Mouse (Mus musculus): Measurements from ENCODE around the gene Aggf1. TPM values are rescaled to one million over a fixed set of nuclear protein-coding genes. Genes with fewer than 3 reads are reported as not detected.

Aggf1 gene
- 20.4 and 23.2 TPM in 2 replicates for polyA plus RNA-seq (2015; fragmentation: Nextera tagmentation; extraction: Ambion mirVana)

- peak within 1 kb of the TSS; percentile 97 for H3K9ac ChIP-seq
- peak within 1 kb of the TSS; percentile 90 for H3K4me2 ChIP-seq
- peaks cover 18% of the 10 kb centered on the region for H3K36me3 ChIP-seq
- H3K27me3 ChIP-seq (replicated peaks), result no peaks in the 10 kb centered on the region
- WGBS, result under 1% methylated on average over 86 of the region's 86 CpGs
- peaks cover 26% of the 10 kb centered on the region for H3K4me1 ChIP-seq
- H3K9me3 ChIP-seq, result no peaks in the 10 kb centered on the region
- H3K4me3 ChIP-seq, result peak within 1 kb of the TSS; percentile 100
- peak; percentile 87 for ATAC-seq (ENCODE audit: extremely low read depth, insufficient number of reproducible peaks, low FRiP score, low TSS enrichment)
- H3K27ac ChIP-seq (replicated peaks), result peak within 1 kb of the TSS; percentile 74
Observed at GRCm38 (mm10) chr13:95374701-95375553, at the start of gene Aggf1. Gene Aggf1, minus strand, starts transcription at chr13:95375352.

DNA sequence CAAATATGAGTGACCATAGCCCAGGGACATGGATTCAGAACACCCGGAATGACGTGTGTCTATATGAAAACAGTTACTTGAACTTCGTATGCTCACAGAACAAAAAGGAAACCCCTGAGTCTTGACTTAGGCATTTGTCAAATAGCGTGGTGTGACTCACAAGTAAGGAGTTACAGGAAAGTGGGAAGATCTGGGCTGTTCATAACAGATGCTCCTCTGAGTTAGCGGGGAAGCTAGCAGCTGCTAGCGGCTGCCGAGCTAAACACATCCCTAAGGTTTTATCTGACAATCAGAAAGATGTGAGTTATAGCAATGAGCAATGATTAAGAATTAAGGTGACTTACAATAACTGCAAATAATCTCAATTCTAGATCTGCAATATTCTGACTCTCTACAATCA is 49.8 kb upstream of the Aggf1 start:
- no peak overlapping the region for H3K4me2 ChIP-seq
- no peak overlapping the region for H3K9ac ChIP-seq
- peaks cover 10% of the 10 kb centered on the region; the same call in 1 of the 2 replicates for H3K4me1 ChIP-seq
- no peaks in the 10 kb centered on the region for H3K36me3 ChIP-seq
- no peaks in the 10 kb centered on the region for H3K9me3 ChIP-seq
- no peak for ATAC-seq (ENCODE audit: extremely low read depth, insufficient number of reproducible peaks, low FRiP score, low TSS enrichment)
- WGBS, result 71% methylated on average over 7 of the region's 7 CpGs
- H3K27ac ChIP-seq (replicated peaks), result no peak overlapping the region
- H3K27me3 ChIP-seq (replicated peaks), result no peaks in the 10 kb centered on the region
- H3K4me3 ChIP-seq, result no peak overlapping the region

DNA sequence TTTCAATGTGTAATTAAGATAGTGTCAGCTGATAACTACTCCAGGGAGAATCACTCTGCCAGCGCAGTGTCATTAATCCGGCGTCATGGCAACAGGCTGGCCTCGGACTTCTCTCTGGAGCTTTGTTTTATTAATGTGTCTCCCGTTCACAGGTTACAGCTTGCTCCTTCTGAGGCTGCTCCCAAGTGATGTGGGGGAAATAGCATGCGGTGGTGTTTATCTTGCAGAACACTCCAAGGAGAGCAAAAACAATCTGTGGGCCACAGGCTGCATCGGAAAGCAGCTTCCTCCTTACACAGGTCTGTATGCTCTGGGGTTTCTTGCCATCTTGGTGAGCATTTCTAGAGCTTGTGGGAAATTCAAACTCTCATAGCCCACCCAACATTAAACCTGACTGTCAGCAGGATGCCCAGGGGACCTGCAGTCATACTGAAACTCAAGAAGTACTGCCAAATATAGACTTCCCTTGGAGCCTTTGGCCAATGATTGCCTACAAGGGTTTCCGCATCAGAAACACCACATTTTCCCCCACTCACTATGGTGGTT is 44.1 kb upstream of the Aggf1 start:
- H3K36me3 ChIP-seq, result no peaks in the 10 kb centered on the region
- H3K9me3 ChIP-seq, result no peaks in the 10 kb centered on the region
- H3K4me1 ChIP-seq, result 0 out of 2 replicates have a peak, but pooled peaks cover 4% of the 10 kb centered on the region
- no peak overlapping the region for H3K4me3 ChIP-seq
- H3K27ac ChIP-seq (replicated peaks), result no peak overlapping the region
- no peak overlapping the region for H3K4me2 ChIP-seq
- 35% methylated on average over 8 of the region's 8 CpGs for WGBS
- no peak for ATAC-seq (ENCODE audit: extremely low read depth, insufficient number of reproducible peaks, low FRiP score, low TSS enrichment)
- peaks cover 41% of the 10 kb centered on the region for H3K27me3 ChIP-seq (replicated peaks)
- H3K9ac ChIP-seq, result no peak overlapping the region

- 58% methylated on average over 6 of the region's 6 CpGs for WGBS
- Histone ChIP-seq H3K4me1 (0 out of 2 replicates have a peak, but pooled peaks cover 4% of the 10 kb centered on the region), H3K27me3 (replicated peaks) (peaks cover 41% of the 10 kb centered on the region), H3K9ac (no peak overlapping the region), H3K4me2 (no peak overlapping the region), H3K27ac (replicated peaks) (no peak overlapping the region), H3K36me3 (no peaks in the 10 kb centered on the region), H3K4me3 (no peak overlapping the region), H3K9me3 (no peaks in the 10 kb centered on the region)
- no peak for ATAC-seq (ENCODE audit: extremely low read depth, insufficient number of reproducible peaks, low FRiP score, low TSS enrichment)
Observed at GRCm38 (mm10) chr13:95418575-95419203, 43.5 kb upstream of the Aggf1 start.

GRCm38 (mm10) chr13:95412257-95412656 is 37.1 kb upstream of the Aggf1 start:
- Histone ChIP-seq H3K4me3 (no peak overlapping the region), H3K27ac (replicated peaks) (no peak overlapping the region), H3K9me3 (no peaks in the 10 kb centered on the region), H3K27me3 (replicated peaks) (peaks cover 47% of the 10 kb centered on the region), H3K4me2 (no peak overlapping the region), H3K36me3 (no peaks in the 10 kb centered on the region), H3K9ac (no peak overlapping the region), H3K4me1 (no peaks in the 10 kb centered on the region)
- ATAC-seq (ENCODE audit: extremely low read depth, insufficient number of reproducible peaks, low FRiP score, low TSS enrichment), result no peak
- 1% methylated on average over 2 of the region's 2 CpGs for WGBS

GRCm38 (mm10) chr13:95393242-95393641 is 18.1 kb upstream of the Aggf1 start:
- Histone ChIP-seq H3K9me3 (peaks cover 28% of the 10 kb centered on the region), H3K4me3 (no peak overlapping the region), H3K4me2 (no peak overlapping the region), H3K36me3 (no peaks in the 10 kb centered on the region), H3K9ac (no peak overlapping the region), H3K27ac (replicated peaks) (no peak overlapping the region), H3K4me1 (0 out of 2 replicates have a peak, but pooled peaks cover 2% of the 10 kb centered on the region), H3K27me3 (replicated peaks) (no peaks in the 10 kb centered on the region; the same call in 1 of the 2 replicates)
- 74% methylated on average over 7 of the region's 7 CpGs for WGBS
- ATAC-seq (ENCODE audit: extremely low read depth, insufficient number of reproducible peaks, low FRiP score, low TSS enrichment), result no peak

DNA sequence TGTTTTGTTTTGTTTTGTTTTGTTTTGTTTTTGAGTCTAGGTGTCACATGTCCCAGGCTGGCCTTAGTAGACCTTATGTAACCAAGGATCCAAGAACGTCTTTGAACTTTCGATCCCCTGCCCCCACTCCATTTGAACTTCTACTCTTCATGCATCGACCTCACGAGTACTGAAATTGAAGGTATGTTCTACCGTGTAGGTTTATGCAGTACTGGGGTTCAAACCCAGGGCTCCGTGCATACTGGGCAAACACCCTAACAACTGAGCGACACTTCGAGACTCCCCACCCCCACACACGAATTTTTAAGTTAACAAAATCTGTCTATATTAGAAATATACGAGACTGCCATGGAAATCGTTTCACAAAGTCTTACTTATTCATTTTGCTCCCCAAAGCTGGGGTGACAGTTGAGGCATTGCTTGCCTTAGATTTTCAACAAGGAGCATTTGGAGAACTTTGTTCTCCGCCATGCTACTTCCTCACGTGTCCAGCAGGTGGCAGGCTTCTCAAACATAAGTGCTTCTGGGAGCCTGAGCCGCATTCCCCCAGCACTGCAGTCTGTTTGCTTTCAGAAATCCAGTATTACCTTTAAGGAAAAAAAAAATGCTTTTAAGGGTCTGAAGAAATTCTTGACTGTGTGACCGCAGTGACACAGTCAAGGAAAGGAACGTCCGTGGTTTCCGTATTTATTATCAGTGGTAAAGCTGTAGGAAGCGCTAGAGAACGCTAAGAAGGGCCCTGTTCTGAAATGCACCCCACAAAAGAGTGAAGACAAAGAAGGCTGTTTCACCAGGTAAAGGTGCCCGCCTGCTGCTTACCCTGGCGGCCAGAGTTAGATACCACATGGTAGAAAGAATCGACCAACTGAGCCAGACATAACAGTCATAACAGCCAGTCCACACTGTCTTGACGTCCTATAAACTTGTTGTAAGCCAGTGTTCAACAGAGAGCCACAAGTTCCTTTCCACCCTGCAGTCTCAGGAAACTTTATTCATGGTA is 15.0 kb upstream of the Aggf1 start:
- Histone ChIP-seq H3K9ac (peak overlapping the region; percentile 66), H3K4me1 (0 out of 2 replicates have a peak, but pooled peaks cover 2% of the 10 kb centered on the region), H3K4me2 (peak overlapping the region; percentile 51), H3K27me3 (replicated peaks) (no peaks in the 10 kb centered on the region; the same call in 1 of the 2 replicates), H3K36me3 (no peaks in the 10 kb centered on the region), H3K4me3 (no peak overlapping the region), H3K9me3 (peaks cover 6% of the 10 kb centered on the region), H3K27ac (replicated peaks) (no peak overlapping the region)
- ATAC-seq (ENCODE audit: extremely low read depth, insufficient number of reproducible peaks, low FRiP score, low TSS enrichment), result no peak
- WGBS, result 32% methylated on average over 24 of the region's 24 CpGs

DNA sequence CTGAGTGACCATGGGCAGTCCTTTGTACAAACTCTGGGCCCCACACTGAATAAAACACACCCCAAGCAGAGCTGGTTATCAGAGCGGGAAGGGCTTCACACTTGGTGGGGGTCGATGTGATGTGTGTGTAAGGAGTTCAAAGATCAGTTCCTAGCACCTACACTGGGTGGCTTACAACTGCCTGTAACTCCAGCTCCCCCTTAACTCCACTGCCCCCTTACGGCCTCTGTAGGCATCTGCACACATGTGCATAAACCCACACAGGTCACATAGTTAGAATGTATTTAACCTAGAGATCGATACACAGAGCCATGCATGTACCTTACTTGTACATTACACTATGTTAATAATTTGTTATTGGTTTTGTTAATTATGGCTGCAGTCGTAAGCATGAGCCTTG is 13.1 kb upstream of the Aggf1 start:
- 74% methylated on average over 5 of the region's 5 CpGs for WGBS

DNA sequence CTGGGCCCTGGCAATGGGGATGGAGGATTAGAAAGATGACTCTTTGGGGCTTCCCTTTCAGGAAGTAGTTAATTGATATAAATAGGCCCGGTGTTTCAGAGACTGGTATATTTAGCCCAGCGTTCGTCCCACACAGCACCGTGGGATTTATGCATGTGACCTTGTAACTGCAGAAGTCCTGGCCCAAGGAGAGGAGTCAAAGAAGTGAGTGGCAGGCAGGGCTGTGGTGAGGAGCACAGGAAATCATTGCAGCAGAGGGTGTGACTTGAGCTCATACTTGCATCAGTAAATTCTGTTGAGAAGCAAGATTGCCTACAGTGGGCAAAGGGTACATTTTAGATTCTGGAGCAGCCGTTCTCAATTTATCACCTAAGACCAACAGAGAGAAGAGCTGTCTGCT is 7.3 kb upstream of the Aggf1 start:
- no peak overlapping the region for H3K4me3 ChIP-seq
- H3K9me3 ChIP-seq, result no peaks in the 10 kb centered on the region
- H3K9ac ChIP-seq, result no peak overlapping the region
- H3K36me3 ChIP-seq, result no peaks in the 10 kb centered on the region
- no peak for ATAC-seq (ENCODE audit: extremely low read depth, insufficient number of reproducible peaks, low FRiP score, low TSS enrichment)
- WGBS, result 34% methylated on average over 5 of the region's 5 CpGs
- H3K4me2 ChIP-seq, result no peak overlapping the region
- H3K27me3 ChIP-seq (replicated peaks), result no peaks in the 10 kb centered on the region
- H3K27ac ChIP-seq (replicated peaks), result 0 out of 2 replicates have a peak overlapping the region, but pooled peaks have one; percentile 34
- H3K4me1 ChIP-seq, result peaks cover 9% of the 10 kb centered on the region

More for the DNA sequence above, 13.1 kb upstream of the Aggf1 start:
- Histone ChIP-seq H3K4me3 (no peak overlapping the region), H3K4me2 (no peak overlapping the region), H3K4me1 (0 out of 2 replicates have a peak, but pooled peaks cover 2% of the 10 kb centered on the region), H3K27me3 (replicated peaks) (no peaks in the 10 kb centered on the region; the same call in 1 of the 2 replicates), H3K27ac (replicated peaks) (no peak overlapping the region), H3K9ac (no peak overlapping the region), H3K9me3 (no peaks in the 10 kb centered on the region), H3K36me3 (no peaks in the 10 kb centered on the region)
- ATAC-seq (ENCODE audit: extremely low read depth, insufficient number of reproducible peaks, low FRiP score, low TSS enrichment), result no peak

- H3K27me3 ChIP-seq (replicated peaks), result no peaks in the 10 kb centered on the region
- 45% methylated on average over 3 of the region's 3 CpGs for WGBS
- ATAC-seq (ENCODE audit: extremely low read depth, insufficient number of reproducible peaks, low FRiP score, low TSS enrichment), result no peak
Observed at GRCm38 (mm10) chr13:95378696-95379095, 3.5 kb upstream of the Aggf1 start.

More at GRCm38 (mm10) chr13:95378696-95379095, 3.5 kb upstream of the Aggf1 start:
- Histone ChIP-seq H3K4me2 (no peak overlapping the region), H3K9me3 (no peaks in the 10 kb centered on the region), H3K4me3 (no peak overlapping the region), H3K9ac (no peak overlapping the region), H3K27ac (replicated peaks) (no peak overlapping the region), H3K36me3 (no peaks in the 10 kb centered on the region), H3K4me1 (peaks cover 17% of the 10 kb centered on the region)

Measured in heart, embryonic 13.5 days (tissue).